13 mouse cellular contexts compared by ENCODE assay signal in the genomic region with DNA sequence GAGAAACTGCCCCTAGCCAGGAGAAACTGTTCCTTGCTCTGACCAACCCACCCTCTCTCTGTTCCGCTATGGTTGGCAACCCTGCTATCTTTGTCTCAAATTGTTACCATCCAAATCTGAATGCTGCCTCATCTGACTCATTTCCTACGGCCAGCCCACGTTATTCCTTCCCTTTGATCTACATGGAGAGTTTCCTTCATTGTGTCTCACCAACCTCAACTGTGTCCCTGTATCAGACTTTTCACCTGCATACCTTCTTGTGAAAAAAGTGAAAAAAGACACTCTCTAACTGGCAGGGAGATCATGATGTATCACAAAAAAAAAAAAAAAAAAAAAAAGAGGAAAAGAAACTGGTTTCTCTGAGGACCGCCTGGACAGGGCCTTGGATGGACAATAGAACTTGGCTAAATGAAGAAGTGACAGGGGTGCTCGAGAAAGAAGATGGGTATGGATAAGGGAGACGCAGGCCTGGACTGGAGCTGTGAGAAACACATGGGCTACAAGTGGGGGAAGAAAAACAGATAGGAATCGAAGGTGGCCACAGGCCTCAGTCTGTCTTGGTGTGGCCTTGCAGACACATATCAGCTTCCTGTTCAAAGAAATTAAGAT.
"Had no signal": no experiment of that assay in that cellular context is flagged by ENCODE, and none has a peak within 500 bp of the region (broad histone marks: within the 10 kb centered on the region; RNA-seq: fewer than 3 reads in every experiment).

No protein-coding gene starts in this region.

- H3K4me1 ChIP-seq: limb, embryonic 10.5 days; liver, embryonic 15.5 days; midbrain, embryonic 12.5 days; neural tube, embryonic 15.5 days; stomach, embryonic 15.5 days had no signal

- H3K4me3 ChIP-seq: layer of hippocampus, adult 2 months; limb, embryonic 10.5 days; liver, embryonic 15.5 days; midbrain, embryonic 12.5 days; neural tube, embryonic 15.5 days; stomach, embryonic 15.5 days had no signal

- H3K27me3 ChIP-seq: liver, embryonic 15.5 days; midbrain, embryonic 12.5 days; neural tube, embryonic 15.5 days; stomach, embryonic 15.5 days had no signal

- H3K27ac ChIP-seq: layer of hippocampus, adult 2 months; limb, embryonic 10.5 days; liver, embryonic 15.5 days; midbrain, embryonic 12.5 days; neural tube, embryonic 15.5 days; stomach, embryonic 15.5 days had no signal

- DNase-seq: kidney, postnatal 10 days; kidney, postnatal 4 days; lung, adult 2 months; lung, postnatal 4 days; thymus, postnatal 4 days had no signal

- H3K4me2 ChIP-seq: liver, embryonic 11.5 days; liver, embryonic 15.5 days; midbrain, embryonic 12.5 days; neural tube, embryonic 15.5 days; stomach, embryonic 15.5 days had no signal

- H3K9ac ChIP-seq: liver, embryonic 15.5 days; midbrain, embryonic 12.5 days; neural tube, embryonic 15.5 days; stomach, embryonic 15.5 days had no signal

- ATAC-seq: lung, postnatal 0 days had no signal

- H3K36me3 ChIP-seq: limb, embryonic 10.5 days; liver, embryonic 15.5 days; midbrain, embryonic 12.5 days; neural tube, embryonic 15.5 days; stomach, embryonic 15.5 days had no signal

- H3K9me3 ChIP-seq: limb, embryonic 10.5 days; liver, embryonic 15.5 days; midbrain, embryonic 12.5 days; neural tube, embryonic 15.5 days; stomach, embryonic 15.5 days had no signal
